Mouse (Mus musculus): ENCODE results near the gene Vmn2r15.

Gene Vmn2r15

GRCm38 (mm10) chr5:109297544-109297943, at the start of gene Vmn2r15:
Gene Vmn2r15 (minus strand): TSS chr5:109297644.
- DNase-seq (ENCODE audit: low read depth, low spot score): no peak

GRCm38 (mm10) chr5:109329862-109330261, 32.4 kb upstream of the Vmn2r15 start, which contains the start of gene Vmn2r16:
Gene Vmn2r16 (plus strand): TSS chr5:109330162.
- no peak for DNase-seq (ENCODE audit: low read depth, low spot score)

DNA sequence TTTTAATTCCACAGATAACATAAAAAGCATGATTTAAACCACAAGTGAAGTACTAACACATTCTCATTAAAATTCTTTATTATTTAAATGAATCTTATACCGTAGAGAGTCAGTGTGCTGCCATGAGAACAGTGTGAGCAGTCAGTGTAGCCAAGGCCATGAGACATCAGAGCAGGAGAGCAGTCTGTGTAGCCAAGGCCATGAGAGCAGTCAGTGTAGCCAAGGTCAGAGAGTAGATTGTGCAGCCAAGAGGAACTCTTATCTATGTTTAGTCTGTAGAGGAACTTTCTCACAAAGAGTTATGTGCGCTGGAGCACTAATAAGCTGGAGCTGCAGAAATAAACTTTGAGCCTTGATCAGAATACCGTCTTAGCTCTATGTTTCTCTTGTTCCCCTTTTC, 2.8 kb downstream of the Vmn2r15 start:
- DNase-seq (ENCODE audit: low read depth, low spot score): no peak
